Mouse (Mus musculus) brain, adult 2 months (tissue): Measurements from ENCODE around the gene Ano8.

ENCODE experiments used
- DNase-seq: peaks from one replicate; pipeline ENCODE4 v3.0.0; 2011; ENCODE audit warnings: low read depth, low spot score

Gene Ano8

DNA sequence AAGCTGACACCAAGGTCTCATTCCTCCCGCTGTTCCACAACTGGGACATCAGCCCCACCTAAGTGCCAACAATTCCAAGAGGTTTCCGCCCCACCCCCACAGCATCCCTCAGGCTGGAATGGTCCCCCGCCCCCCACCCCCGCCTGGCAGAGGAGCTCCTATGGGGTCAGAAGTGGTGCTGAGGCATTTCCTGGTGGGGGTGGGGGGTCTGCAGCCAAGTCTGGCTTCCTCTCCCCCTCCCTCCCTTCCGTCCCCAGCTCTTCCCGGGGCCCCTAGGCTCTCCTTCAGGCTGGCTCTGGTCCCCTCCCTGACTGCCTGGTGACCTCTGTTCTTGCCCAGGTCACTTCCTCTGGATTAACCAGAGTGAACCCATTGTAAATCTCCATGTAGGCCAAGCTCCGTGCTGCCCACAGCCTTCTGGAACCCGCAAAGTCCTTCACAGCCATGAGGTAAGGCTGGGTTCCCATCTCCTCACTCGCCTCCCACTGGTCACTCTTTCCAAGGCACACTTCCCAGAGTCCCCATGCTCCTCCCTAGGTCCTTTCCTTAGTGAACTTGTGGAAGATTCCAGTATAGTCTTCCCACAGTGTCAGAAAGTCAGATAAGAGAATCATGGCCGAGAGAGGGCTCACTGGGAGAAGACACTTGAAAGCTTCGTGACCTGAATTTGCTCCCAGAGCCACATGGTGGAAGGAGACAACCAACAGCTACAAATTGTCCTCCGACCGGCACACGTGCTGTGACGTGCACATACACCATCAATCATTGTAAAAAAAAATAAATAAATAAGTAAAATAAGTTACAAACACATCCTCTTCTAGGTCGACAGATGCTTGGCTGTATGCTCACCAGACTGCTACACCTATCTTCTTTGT lies 13.3 kb upstream of the Ano8 start:
- DNase-seq = no peak

- no peak for DNase-seq
These were observed 12.2 kb upstream of the Ano8 start for GRCm38 (mm10) chr8:71497881-71498501.

DNA sequence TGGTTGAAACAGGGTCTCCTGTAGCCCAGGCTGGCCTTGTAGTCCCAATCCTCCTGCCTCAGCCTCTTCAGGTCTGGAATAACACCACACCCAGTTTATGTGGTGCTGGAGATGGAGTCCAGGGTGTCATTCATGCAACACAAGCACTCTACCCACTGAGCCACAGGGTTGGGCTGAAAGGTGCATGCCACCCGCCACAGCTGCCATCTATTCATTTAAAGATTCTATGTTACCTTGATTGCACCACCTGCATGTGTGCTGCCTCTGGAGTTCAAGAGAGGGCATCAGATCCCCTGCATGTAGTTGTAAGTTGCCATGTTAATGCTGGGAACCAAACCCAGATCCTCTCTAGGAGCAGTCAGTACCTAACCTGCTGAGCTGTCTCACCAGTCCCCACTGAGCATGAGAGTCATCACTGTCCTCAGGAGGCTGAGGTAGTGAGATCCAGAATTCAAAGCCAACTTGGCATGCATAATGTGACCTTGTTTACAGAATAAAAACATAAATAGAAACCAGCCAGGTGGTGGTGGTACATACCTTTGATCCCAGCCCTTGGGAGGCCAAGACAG lies 11.4 kb upstream of the Ano8 start:
- peak; percentile 74 for DNase-seq

DNA sequence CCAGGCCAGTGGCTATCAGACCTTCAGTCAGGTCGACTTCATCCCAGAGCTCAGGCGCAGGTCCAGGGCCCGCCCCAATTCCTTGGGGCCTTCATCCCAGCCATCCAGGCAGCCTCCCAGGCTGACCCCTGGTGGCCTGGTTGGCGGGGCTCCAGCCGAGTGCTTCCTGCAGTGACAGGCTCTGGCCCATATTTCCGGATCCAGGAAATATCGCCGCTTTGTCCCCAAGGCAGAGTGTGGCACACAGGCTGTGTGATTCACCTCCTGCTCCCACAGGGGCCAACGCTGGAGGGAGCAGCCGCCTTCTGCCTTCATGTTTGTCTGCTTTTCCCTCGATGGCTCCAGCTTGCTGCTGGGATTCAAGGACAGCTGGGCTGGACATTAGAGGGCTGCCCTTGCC lies 10.7 kb upstream of the Ano8 start:
- peak; percentile 70 for DNase-seq

GRCm38 (mm10) chr8:71495811-71496210 lies 10.0 kb upstream of the Ano8 start:
- no peak for DNase-seq

- DNase-seq = peak; percentile 91
These were observed 9.3 kb upstream of the Ano8 start for GRCm38 (mm10) chr8:71495039-71495438.

DNA sequence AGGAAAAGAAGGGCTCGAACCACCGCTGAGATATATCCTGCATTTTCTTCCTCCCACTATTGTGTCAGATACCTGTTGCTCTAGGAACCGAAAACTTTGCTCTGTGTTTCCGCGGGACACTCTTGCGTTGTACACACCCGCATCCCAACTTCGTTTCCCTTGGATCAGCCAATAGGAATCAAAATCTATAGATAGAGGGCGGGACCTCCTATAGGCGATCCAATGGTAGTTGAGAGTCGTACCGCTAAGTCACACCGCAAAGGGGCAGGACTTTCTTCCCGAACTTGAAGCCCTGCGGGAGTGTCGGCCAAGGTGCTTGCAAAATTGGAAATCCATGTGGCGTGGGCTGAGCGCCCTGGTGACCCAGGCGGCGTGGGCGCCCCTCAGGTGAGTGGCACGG lies 2.7 kb upstream of the Ano8 start:
- peak; percentile 98 for DNase-seq

DNA sequence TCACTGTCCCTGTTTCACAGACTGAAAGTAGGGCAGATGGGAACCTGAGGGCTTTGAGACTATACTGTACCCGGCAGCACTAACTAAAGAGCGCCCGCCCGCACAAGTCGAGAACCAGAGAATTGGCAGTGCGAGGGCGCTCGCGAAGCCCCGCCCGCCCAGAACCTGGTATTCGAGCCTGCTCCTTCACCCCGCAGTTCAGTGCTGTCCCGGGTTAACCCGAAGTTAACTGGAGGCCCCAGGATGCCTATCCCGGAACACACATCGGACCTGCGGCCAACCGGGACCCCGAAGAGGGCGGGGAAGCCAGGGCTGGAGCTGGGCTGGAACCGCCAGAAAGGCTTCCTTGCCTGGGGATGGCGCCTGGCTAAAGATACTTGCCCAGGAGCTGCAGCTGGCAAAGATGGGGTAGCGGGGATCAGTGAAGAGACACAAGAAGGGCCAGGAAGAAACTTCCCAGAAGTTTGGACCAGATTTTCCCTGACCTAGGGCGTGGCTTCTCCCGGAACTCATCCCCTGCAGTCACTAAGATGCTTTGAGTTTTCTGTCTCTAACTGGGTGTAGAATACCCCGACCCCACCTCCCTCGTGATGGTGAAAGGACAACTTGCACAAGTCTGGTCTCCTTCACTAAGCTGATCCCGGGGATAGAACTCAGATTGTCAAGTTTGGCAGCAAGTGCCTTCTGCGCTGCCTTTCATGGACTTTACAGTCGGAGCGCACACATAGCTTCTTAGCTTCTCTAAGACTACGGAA lies 2.1 kb upstream of the Ano8 start, which contains the start of gene Gtpbp3:
Gene Gtpbp3, plus strand, starts transcription at position 413 of the 755 bp plus-strand sequence.
- peak; percentile 89 for DNase-seq

DNA sequence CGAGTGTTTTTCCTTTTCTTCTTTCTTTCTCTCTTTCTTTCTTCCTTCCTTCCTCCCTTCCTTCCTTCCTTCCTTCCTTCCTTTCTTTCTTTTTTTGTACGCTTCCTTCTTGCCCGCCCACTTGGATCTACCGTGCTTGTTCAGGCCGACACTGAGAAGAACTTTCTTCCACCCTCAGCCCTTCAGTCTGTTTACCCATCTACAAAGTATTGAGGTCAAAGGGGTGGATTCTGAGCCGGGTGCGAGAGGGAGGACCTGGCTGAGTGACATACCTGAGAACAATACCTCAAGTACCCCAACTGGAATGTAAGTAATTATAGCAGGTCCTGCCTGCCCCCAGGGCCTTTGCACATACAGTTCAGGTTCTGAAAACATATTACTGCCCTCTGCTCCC lies 370 bp upstream of the Ano8 start:
- no peak for DNase-seq

DNA sequence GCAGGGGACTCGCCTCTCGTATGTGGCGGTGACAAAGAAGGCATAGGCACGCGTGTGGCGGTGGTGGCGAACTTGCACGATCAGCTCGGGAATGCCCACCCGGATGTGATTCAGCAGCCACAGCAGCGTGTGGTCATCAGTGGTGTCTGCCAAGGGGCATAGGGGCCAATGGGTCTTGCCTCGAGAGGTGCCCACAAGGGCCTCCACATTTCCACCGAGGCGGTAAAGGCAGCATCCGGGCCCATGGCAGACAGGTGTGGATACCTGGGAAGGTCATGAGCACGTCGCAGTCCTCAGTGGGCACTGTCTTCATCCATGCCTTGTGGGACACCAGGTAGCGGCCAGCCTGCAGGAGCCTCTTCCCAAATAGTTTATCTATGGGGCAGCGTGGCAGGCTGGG lies 1.0 kb downstream of the Ano8 start:
- DNase-seq = no peak

GRCm38 (mm10) chr8:71483932-71484331 lies 1.8 kb downstream of the Ano8 start:
- DNase-seq = peak; percentile 41

DNA sequence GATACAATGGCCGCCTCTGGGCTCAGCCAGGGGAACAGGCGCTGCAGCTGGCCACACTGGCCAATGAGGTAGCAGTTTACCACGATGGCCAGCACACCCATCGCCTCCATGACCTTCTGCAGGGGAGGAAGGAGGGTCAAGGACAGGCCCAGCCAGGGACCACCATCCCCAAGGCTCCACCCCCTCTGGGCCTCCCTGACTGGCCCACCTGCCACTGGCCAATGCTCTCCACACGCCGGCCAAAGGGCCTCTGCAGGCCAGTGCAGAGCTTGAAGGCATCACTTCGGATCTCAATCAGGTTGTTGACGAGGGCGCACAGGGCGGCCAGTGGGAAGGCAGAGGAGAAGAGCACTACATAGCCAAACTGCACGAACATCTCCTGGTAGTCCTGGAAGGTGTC lies 6.8 kb downstream of the Ano8 start:
- DNase-seq = no peak

GRCm38 (mm10) chr8:71477196-71477845 lies 8.4 kb downstream of the Ano8 start:
- peak; percentile 68 for DNase-seq

DNA sequence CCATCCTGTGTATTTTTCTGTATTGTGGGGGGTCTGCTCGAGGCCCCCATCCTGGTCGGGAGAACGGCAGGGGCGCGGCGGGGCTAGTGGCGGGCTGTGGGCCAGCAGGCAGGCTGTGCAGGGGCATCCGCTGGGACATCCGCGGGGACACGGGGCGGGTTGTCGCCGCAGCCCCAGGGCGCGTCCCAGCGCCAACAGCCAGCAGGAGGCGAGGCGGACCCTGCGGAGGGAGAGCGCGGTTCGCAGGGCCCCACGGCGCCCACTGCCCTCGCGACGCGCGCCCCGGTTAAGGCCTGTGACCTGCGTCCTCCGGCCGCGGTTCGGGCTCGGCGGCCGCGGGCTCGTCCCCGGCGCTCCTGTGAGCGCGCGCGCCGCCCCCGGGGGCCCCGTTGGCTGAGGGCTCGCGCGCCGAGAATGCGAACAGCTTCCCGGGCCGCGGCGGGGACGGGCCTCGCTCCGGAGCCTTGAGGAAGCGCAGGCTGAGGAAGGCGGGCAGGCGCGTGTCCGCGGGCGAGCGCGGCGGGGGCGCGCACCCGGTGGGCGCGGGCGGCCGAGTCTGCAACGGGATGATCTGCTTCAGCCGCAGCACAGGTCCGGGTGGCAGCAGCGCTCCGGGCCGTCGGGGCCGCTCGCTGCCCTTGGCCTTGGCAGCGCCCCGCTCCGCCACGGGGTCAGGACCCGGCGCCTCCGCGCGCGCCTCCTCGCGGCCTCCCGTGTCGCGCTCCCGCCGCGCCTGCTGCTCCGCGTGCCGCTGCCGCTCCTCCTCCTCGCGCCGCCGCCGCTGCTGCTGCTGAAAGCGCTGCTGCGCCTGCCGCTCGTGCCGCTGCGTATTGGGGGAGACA lies 9.4 kb downstream of the Ano8 start:
- peak; percentile 92 for DNase-seq

DNA sequence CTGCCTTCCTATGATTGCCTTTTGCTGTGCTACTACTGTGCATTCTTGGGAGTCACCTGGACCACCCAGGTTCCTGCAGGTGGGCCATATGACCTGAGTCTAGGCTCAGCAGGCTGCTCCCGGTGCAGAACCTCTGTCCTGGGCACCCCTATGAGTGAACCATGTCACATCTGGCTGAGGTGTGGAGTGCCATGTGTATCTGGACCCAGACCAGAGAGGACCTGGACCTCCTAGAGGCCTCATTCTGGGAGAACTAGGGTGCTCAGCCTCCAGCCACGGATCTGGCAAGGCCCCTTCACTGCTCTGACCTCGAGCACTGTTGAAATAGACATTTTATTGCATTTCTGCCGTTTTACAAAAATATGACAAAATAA lies 10.1 kb downstream of the Ano8 start:
- no peak for DNase-seq

- DNase-seq = no peak
These were observed 10.7 kb downstream of the Ano8 start for GRCm38 (mm10) chr8:71474785-71475701.

DNA sequence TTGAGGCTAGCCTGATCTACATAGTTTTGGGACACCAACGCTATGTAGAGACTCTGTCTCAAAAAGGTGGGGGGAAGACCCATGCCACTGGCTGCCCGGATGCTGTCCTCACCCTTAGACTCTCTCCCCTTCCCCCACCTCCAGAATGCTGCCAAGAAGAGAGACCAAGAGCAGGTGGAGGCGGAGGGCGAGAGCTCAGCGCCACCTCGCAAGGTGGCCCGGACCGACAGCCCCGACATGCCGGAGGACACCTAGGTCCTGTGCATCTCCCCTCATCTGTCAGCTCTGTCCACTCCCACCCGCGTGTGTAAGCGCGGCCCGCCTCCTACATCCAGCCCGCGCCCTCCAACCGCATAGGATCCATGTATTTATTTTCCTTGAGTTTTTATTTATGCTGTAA lies 11.4 kb downstream of the Ano8 start:
- no peak for DNase-seq

- no peak for DNase-seq
These were observed 13.0 kb downstream of the Ano8 start for GRCm38 (mm10) chr8:71472601-71473386.

DNA sequence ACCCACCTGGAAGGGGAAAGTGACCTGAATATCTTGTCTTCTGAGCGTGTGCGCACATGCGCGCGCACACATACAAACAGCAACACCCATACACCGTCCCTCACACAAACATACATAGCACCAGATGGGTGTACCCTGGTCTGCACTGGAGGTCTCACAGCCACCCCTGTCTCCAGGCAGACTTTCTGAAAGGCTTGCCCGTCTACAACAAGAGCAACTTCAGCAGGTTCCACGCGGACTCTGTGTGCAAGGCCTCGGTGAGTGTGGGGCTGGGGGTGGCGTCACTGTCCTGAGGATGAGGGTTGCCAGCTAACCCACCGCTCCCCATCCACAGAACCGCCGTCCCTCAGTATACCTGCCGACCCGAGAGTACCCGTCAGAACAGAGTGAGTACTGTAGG lies 13.9 kb downstream of the Ano8 start:
- no peak for DNase-seq
